16 mouse cellular contexts compared by ENCODE assay signal in the genomic region with DNA sequence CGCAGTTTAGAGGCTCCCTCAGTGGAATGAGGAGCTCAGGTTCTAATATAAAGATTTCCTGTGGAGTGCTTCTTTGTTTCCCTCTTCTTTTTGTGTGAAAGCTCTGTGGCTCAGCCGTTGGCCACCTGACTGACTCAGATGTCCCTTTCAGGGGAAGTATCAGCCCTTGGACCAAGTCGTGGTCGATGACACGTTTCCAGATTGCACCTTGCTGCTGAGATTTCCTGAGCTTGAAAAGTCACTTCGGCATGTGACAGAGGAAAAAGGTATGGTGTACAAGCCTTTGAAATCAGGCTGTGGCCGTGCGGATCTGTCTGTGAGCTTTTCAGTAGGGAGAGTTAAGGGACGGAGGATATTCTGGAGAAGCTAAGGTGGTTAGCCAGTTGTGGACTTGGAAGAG.
"Had no signal": no experiment of that assay in that cellular context is flagged by ENCODE, and none has a peak within 500 bp of the region (broad histone marks: within the 10 kb centered on the region; RNA-seq: fewer than 3 reads in every experiment).

No protein-coding gene starts in this region.

- H3K4me3 ChIP-seq: lung, embryonic 15.5 days; megakaryocyte, embryonic 14.5 days; midbrain, embryonic 15.5 days; neural tube, embryonic 12.5 days; stomach, embryonic 15.5 days had no signal

- H3K9me3 ChIP-seq: lung, embryonic 15.5 days; megakaryocyte, embryonic 14.5 days; midbrain, embryonic 15.5 days; neural tube, embryonic 12.5 days; stomach, embryonic 15.5 days had no signal

- H3K9ac ChIP-seq: liver, embryonic 14.5 days; lung, embryonic 15.5 days; midbrain, embryonic 15.5 days; neural tube, embryonic 12.5 days; stomach, embryonic 15.5 days had no signal

- H3K4me2 ChIP-seq: lung, embryonic 15.5 days; midbrain, embryonic 15.5 days; neural tube, embryonic 12.5 days; stomach, embryonic 15.5 days had no signal

- ATAC-seq: lung, postnatal 0 days; midbrain, embryonic 15.5 days had no signal

- H3K4me1 ChIP-seq: lung, embryonic 15.5 days; midbrain, embryonic 15.5 days; neural tube, embryonic 12.5 days; stomach, embryonic 15.5 days had no signal

- H3K27ac ChIP-seq: liver, embryonic 14.5 days; lung, embryonic 15.5 days; macrophage; midbrain, embryonic 15.5 days; neural tube, embryonic 12.5 days; stomach, embryonic 15.5 days; stomach, postnatal 0 days had no signal

- H3K36me3 ChIP-seq: midbrain, embryonic 15.5 days; neural tube, embryonic 12.5 days had no signal

- DNase-seq: lung, adult 18-20 months; lung, postnatal 14 days; lung, postnatal 36 days; right cerebral cortex, postnatal 14 days; thymus, adult 2 months; thymus, postnatal 25 days; thymus, postnatal 4 days had no signal

- H3K27me3 ChIP-seq: lung, embryonic 15.5 days; megakaryocyte, embryonic 14.5 days; midbrain, embryonic 15.5 days; neural tube, embryonic 12.5 days; stomach, embryonic 15.5 days had no signal
